Mouse (Mus musculus) midbrain, embryonic 11.5 days (tissue): ENCODE data around the gene Fer1l5. TPM values are rescaled to one million over a fixed set of nuclear protein-coding genes. Genes with fewer than 3 reads are reported as not detected.

Source experiments
- ATAC-seq: fragments of 200-750 bp; cut with Nextera tagmentation; 2 replicates; pipeline ENCODE4 v1.8.0; 2017; ENCODE audit warnings: moderate TSS enrichment, moderate library complexity; ENCODE audit not compliant: low FRiP score
- DNase-seq: peaks from one replicate; pipeline ENCODE4 v3.0.0; 2015; ENCODE audit warnings: low spot score; ENCODE audit errors: missing footprints
- H3K27ac ChIP-seq: fragments of 300-500 bp; sonication (generic); 2 replicates; pipeline ENCODE4 v1.5.1; 2014; ENCODE audit warnings: low read depth, low read length
- H3K27me3 ChIP-seq: fragments of 300-500 bp; sonication (generic); 2 replicates; pipeline ENCODE4 v1.6.1; 2014; ENCODE audit warnings: mild to moderate bottlenecking, low read length, moderate library complexity, mixed read lengths; ENCODE audit not compliant: control insufficient read depth, insufficient read depth
- H3K36me3 ChIP-seq: fragments of 300-500 bp; sonication (generic); 2 replicates; pipeline ENCODE4 v1.6.1; 2014; ENCODE audit warnings: mild to moderate bottlenecking, low read length, moderate library complexity, mixed read lengths; ENCODE audit not compliant: control insufficient read depth, insufficient read depth
- H3K4me1 ChIP-seq: fragments of 300-500 bp; sonication (generic); 2 replicates; pipeline ENCODE4 v1.6.1; 2014; ENCODE audit warnings: low read length; ENCODE audit not compliant: control insufficient read depth, insufficient read depth
- H3K4me2 ChIP-seq: fragments of 300-500 bp; sonication (generic); 2 replicates; pipeline ENCODE4 v1.6.1; 2014; ENCODE audit warnings: mild to moderate bottlenecking, moderate library complexity
- H3K4me3 ChIP-seq: fragments of 300-500 bp; sonication (generic); 2 replicates; pipeline ENCODE4 v1.5.1; 2014; ENCODE audit warnings: low read depth, low read length
- H3K9ac ChIP-seq: fragments of 300-500 bp; sonication (generic); 2 replicates; pipeline ENCODE4 v1.6.1; 2014; ENCODE audit warnings: low read length
- H3K9me3 ChIP-seq: fragments of 300-500 bp; sonication (generic); 2 replicates; pipeline ENCODE4 v1.6.1; 2016; ENCODE audit warnings: low read length; ENCODE audit not compliant: control insufficient read depth
- WGBS: fragments of 180-500 bp; shearing (Covaris S2); extraction: QIAGEN DNeasy Blood & Tissue Kit; methylation state at CpG from one replicate; pipeline ENCODE4 v1.1.7; 2014; 5-methylcytosine and 5-hydroxymethylcytosine counted together
- polyA plus RNA-seq: library from polyadenylated mRNA; unstranded; fragments of >200 nt; fragmentation: Nextera tagmentation; extraction: Ambion mirVana; gene quantifications from 2 replicates; pipeline ENCODE4 v1.2.1, GENCODE M21; 2014

The Fer1l5 gene
- polyA plus RNA-seq, 1 experiment from 2014 or later = 1.4 TPM

DNA sequence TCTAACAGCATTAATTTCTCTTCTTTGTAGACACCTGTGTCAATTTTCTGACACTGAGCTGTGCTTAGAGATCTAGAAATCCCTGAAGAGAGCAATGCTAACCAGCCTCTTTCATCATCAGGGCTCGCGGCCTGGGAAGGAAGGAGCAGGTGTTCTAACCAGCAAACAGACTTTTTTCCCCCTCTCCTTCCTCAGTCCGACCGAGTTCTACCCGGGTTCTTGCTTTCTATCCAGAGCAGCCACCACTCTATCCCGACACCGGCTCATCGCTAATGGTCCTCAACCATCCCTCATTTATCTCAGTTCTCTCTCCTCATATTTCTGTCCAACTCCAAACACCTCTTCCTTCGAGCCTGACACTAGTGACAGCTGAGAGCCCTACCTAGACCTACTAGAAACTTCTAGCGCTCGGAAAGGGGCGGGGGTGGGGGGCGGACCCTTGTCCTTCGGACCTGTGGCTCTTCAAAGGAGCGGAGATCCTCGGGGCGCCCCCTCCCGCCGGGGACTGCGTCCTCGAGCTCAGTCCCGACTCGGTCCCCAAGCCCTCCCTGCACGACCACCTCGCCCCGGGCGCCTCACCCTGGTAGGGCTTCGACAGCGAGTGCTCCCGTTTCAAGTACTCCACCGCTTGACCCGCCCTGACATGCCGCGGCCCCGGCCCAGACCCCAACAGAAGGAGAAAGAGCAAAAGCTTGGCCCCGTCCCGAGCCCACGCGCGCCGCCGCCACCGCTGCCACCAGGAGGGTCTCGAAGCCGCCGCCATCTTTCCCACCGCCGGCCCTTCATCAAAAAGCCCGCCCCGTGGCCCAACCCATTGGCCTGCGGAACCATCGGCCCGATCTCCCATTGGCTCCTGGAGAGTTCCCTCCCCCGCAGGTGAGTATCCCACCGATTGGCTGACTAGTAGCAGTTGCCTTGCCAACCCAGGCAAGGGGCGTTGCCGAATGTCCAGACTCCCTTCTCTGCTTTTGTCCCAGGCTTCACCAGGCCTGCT lies 72.7 kb downstream of the Fer1l5 start, which contains the start of gene Lman2l:
Lman2l (minus strand) TSS at position 801 of the 994 bp plus-strand sequence.
- Histone ChIP-seq H3K4me3 (peak within 1 kb of the TSS; percentile 74), H3K4me1 (no peaks in the 10 kb centered on the region), H3K36me3 (no peaks in the 10 kb centered on the region), H3K9ac (peak within 1 kb of the TSS; percentile 84), H3K9me3 (no peaks in the 10 kb centered on the region), H3K27me3 (no peaks in the 10 kb centered on the region), H3K4me2 (peak within 1 kb of the TSS; percentile 73), H3K27ac (peak within 1 kb of the TSS; percentile 68; the same call in 1 of the 2 replicates)
- peak; percentile 100 for ATAC-seq
- peak; percentile 98 for DNase-seq
- WGBS = under 1% methylated on average over 57 of the region's 57 CpGs

GRCm38 (mm10) chr1:36445508-36445907 lies 73.4 kb downstream of the Fer1l5 start:
- H3K4me2 ChIP-seq = no peak overlapping the region
- no peaks in the 10 kb centered on the region for H3K9me3 ChIP-seq
- H3K4me1 ChIP-seq = no peaks in the 10 kb centered on the region
- H3K27me3 ChIP-seq = no peaks in the 10 kb centered on the region
- H3K9ac ChIP-seq = no peak overlapping the region
- H3K4me3 ChIP-seq = peak overlapping the region; percentile 74
- WGBS = 47% methylated on average over 8 of the region's 8 CpGs
- H3K27ac ChIP-seq = peak overlapping the region; percentile 17; the same call in 1 of the 2 replicates
- H3K36me3 ChIP-seq = no peaks in the 10 kb centered on the region
- DNase-seq (no peak), ATAC-seq (peak; percentile 33; the same call in 1 of the 2 replicates)

- Histone ChIP-seq H3K36me3 (no peaks in the 10 kb centered on the region), H3K4me3 (no peak overlapping the region), H3K4me2 (no peak overlapping the region), H3K4me1 (no peaks in the 10 kb centered on the region), H3K9ac (no peak overlapping the region), H3K9me3 (no peaks in the 10 kb centered on the region), H3K27me3 (no peaks in the 10 kb centered on the region), H3K27ac (no peak overlapping the region)
- no peak for DNase-seq
- WGBS = 84% methylated on average over 5 of the region's 5 CpGs
- no peak for ATAC-seq
These were observed 74.2 kb downstream of the Fer1l5 start for GRCm38 (mm10) chr1:36446106-36446824.

DNA sequence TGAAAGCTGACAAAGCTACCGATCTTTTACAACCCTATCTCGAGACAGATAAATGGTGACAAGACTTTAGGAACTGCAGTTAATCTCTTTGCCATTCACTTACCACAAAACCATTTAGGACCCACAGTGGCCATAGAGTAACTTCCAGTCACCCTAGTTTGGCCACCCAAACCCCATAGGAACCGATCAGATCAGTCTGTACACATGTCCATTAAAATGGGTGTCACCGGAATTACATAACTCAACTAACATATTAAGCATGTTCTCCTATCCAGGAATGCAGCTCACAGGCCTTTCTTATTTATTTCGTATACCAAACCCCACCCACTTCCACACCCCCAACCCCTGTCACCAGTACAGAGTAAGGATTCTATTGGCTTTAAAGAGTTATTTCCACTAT lies 74.8 kb downstream of the Fer1l5 start:
- no peak overlapping the region for H3K9ac ChIP-seq
- WGBS = 90% methylated on average over 5 of the region's 5 CpGs
- H3K9me3 ChIP-seq = no peaks in the 10 kb centered on the region
- no peak overlapping the region for H3K4me2 ChIP-seq
- H3K4me3 ChIP-seq = no peak overlapping the region
- H3K27ac ChIP-seq = no peak overlapping the region
- H3K27me3 ChIP-seq = no peaks in the 10 kb centered on the region
- H3K4me1 ChIP-seq = no peaks in the 10 kb centered on the region
- DNase-seq (no peak), ATAC-seq (no peak)
- H3K36me3 ChIP-seq = no peaks in the 10 kb centered on the region

DNA sequence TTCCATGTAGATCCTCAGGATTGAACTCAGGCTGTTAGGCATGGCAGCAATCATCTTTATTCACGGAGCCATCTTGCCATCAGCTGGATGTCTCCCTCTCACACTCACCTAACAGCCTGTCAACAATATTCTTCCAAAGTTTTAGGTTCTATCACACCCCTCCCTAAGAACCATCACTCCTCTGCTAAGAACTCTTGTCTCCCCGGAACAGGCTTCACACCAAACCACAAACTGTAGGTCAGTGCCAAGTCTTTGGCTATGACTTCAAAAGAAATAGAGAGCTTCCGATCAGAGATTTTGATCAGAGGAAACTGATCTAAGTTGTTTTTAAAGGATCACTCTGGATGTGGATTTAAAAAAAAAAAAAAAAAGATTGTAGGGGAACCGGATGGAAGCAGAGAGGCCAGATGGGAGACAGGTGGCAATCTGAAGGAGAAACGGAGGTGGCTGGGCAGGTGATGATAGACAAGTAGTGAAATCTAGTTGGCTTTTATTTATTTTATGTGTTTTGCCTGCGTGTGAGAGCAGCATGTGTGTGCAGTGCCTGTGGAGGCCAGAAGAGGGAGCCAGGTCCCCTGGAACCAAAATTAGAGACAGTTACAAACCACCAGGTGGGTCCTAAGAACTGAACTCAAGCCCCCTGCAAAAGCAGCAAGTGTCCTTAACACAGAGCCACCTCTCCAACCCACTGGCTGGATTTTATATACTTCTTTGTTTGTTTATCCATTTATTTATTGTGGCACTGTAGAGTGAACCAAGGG lies 82.1 kb downstream of the Fer1l5 start:
- H3K27ac ChIP-seq = no peak overlapping the region
- DNase-seq (no peak), ATAC-seq (no peak)
- no peak overlapping the region for H3K4me3 ChIP-seq
- no peaks in the 10 kb centered on the region for H3K27me3 ChIP-seq
- no peaks in the 10 kb centered on the region; the same call in 1 of the 2 replicates for H3K9me3 ChIP-seq
- no peak overlapping the region for H3K4me2 ChIP-seq
- H3K4me1 ChIP-seq = no peaks in the 10 kb centered on the region
- WGBS = 87% methylated on average over 6 of the region's 6 CpGs
- no peak overlapping the region for H3K9ac ChIP-seq
- no peaks in the 10 kb centered on the region for H3K36me3 ChIP-seq

GRCm38 (mm10) chr1:36457388-36458014 lies 85.4 kb downstream of the Fer1l5 start:
- H3K9ac ChIP-seq = no peak overlapping the region
- no peaks in the 10 kb centered on the region; the same call in 1 of the 2 replicates for H3K9me3 ChIP-seq
- H3K4me3 ChIP-seq = no peak overlapping the region
- H3K4me2 ChIP-seq = no peak overlapping the region
- H3K4me1 ChIP-seq = no peaks in the 10 kb centered on the region
- no peak for DNase-seq
- WGBS = 54% methylated on average over 7 of the region's 7 CpGs
- ATAC-seq = no peak
- H3K27ac ChIP-seq = no peak overlapping the region
- no peaks in the 10 kb centered on the region for H3K27me3 ChIP-seq
- no peaks in the 10 kb centered on the region for H3K36me3 ChIP-seq

- H3K4me3 ChIP-seq = no peak overlapping the region
- ATAC-seq (no peak), DNase-seq (no peak)
- WGBS = 83% methylated on average over 5 of the region's 5 CpGs
- H3K36me3 ChIP-seq = no peaks in the 10 kb centered on the region
- no peaks in the 10 kb centered on the region for H3K27me3 ChIP-seq
- no peaks in the 10 kb centered on the region; the same call in 1 of the 2 replicates for H3K9me3 ChIP-seq
- no peak overlapping the region for H3K27ac ChIP-seq
- H3K4me2 ChIP-seq = no peak overlapping the region
- no peaks in the 10 kb centered on the region for H3K4me1 ChIP-seq
- no peak overlapping the region for H3K9ac ChIP-seq
These were observed 86.1 kb downstream of the Fer1l5 start for GRCm38 (mm10) chr1:36458169-36458568.

GRCm38 (mm10) chr1:36461829-36462228 lies 89.7 kb downstream of the Fer1l5 start:
- ATAC-seq = no peak
- H3K4me1 ChIP-seq = no peaks in the 10 kb centered on the region
- no peaks in the 10 kb centered on the region for H3K36me3 ChIP-seq
- no peak overlapping the region for H3K9ac ChIP-seq
- no peak for DNase-seq
- no peak overlapping the region for H3K4me3 ChIP-seq
- no peaks in the 10 kb centered on the region for H3K9me3 ChIP-seq
- H3K4me2 ChIP-seq = no peak overlapping the region
- H3K27me3 ChIP-seq = no peaks in the 10 kb centered on the region
- no peak overlapping the region for H3K27ac ChIP-seq
- 49% methylated on average over 2 of the region's 2 CpGs for whole genome bisulfite sequencing
